Mouse (Mus musculus) cerebellum, adult 11-12 months (tissue): ENCODE measurements around the gene Mab21l1.
A peak's percentile ranks its signal among the peaks of the same experiment; 100 is the strongest.

Experiments used
- DNase-seq: peaks from one replicate; pipeline ENCODE4 v3.0.0; 2022

The Mab21l1 gene

GRCm38 (mm10) chr3:55816638-55817375 is 34.5 kb downstream of the Mab21l1 start:
- peak; percentile 19 for DNase-seq

GRCm38 (mm10) chr3:55818082-55818481 is 35.8 kb downstream of the Mab21l1 start:
- DNase-seq: no peak

GRCm38 (mm10) chr3:55819598-55819997 is 37.3 kb downstream of the Mab21l1 start:
- no peak for DNase-seq

GRCm38 (mm10) chr3:55824864-55825263 is 42.6 kb downstream of the Mab21l1 start:
- DNase-seq: no peak

- DNase-seq: no peak
Measured at GRCm38 (mm10) chr3:55828481-55829256, 46.4 kb downstream of the Mab21l1 start.

GRCm38 (mm10) chr3:55830226-55830625 is 47.9 kb downstream of the Mab21l1 start:
- DNase-seq: no peak
